Mouse (Mus musculus) liver (tissue): Measurements from ENCODE around the gene Lsp1.

Experiments used
- DNase-seq: peaks from one replicate; pipeline ENCODE4 v3.0.0-alpha.2; 2020; ENCODE audit warnings: mixed read lengths

Lsp1 gene

GRCm38 (mm10) chr7:142445324-142445723 is 15.3 kb upstream of the Lsp1 start:
- no peak for DNase-seq

- DNase-seq, result no peak
Measured at GRCm38 (mm10) chr7:142446264-142446663, 14.3 kb upstream of the Lsp1 start.

GRCm38 (mm10) chr7:142449038-142449617 is 11.5 kb upstream of the Lsp1 start:
- no peak for DNase-seq

- no peak for DNase-seq
Measured at GRCm38 (mm10) chr7:142454706-142455105, 5.9 kb upstream of the Lsp1 start.

- DNase-seq, result no peak
Measured at GRCm38 (mm10) chr7:142455251-142455650, 5.4 kb upstream of the Lsp1 start.

- DNase-seq, result no peak
Measured at GRCm38 (mm10) chr7:142456806-142457205, 3.8 kb upstream of the Lsp1 start.

DNA sequence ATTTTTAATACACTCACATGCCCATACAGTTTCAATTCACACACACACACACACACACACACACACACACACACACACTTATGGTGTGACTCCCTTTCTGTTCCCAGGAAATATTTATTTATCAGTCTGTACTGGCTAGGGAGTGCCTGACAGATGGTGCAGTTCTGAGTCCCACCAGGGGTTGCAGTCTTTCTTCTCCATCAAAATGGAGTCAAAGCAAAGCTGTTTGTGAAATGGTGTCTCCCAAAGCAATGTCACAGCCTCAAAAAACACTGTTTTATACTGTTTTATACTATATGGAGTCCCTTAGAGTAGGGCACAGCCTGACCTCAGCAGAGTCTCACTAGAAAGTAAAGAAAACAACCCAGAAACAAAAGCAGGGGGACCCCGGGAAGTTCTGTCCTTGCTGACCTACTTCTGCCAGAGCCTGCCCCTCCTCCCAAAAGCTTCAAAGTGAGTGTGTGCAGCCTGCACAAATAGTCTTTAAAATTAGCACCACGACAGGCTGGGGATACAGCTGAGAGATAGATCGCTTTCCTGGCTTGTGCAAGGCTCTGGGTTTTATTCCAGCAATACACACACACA is 3.3 kb upstream of the Lsp1 start:
- DNase-seq, result no peak

DNA sequence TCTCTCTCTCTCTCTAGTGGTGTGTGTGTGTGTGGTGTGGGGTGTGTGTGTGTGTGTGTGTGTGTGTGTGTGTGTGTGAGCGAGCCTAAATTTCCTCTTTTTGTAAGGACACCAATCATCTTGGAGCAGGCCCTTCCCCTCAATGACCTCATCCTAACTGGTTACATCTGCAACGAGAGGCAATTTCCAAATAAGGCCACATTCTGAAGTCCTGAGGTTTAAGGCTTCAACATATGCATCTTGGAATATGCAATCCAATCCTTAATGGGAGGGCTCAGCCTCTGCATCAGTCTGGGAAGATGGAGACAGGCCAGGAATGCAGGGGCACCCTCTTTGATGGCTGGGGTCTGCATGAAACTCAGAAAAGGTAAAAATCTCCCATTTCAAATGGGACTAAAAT is 2.6 kb upstream of the Lsp1 start:
- peak; percentile 26 for DNase-seq

- DNase-seq, result peak; percentile 0
Measured at GRCm38 (mm10) chr7:142458676-142459298, 1.8 kb upstream of the Lsp1 start.

DNA sequence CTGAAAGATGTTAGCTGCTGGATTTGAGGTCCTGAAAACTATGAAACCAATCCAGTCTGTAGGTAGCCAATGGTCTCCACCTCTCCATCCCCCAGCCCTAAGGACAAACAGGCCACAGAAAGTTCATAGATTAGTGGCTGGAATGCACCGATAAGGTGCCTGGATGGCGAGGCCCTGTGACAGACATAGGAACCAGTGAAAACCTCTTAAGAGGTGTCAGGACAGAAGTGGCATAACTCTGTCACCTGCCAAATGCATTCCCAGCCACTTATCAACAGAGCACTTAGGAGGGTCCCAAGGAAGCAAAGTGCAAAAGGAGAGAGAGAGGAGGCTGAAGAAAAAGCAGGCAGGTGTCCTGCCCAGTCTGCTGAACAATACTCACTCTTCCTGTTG is 1.3 kb upstream of the Lsp1 start:
- no peak for DNase-seq

DNA sequence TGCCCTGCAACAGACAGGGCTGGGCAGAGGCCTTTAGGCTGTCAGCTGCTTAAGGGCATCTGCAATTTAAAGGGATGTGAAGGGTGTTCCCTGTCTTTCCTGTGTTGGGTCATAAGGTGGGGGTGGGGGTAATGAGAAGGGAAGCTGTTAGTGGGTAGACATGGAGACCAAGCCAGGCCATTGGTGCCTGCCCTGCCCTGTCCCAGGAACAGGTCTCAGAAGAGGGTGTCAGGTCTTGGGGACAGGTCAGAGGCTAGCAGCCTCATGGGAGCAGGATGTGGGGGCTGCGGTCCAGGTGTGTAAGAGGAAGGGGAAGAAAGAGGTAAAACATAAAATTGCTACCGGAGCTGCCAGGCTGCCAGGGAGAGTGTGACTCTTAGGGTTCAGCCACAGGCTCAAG is 837 bp downstream of the Lsp1 start:
- DNase-seq, result no peak

DNA sequence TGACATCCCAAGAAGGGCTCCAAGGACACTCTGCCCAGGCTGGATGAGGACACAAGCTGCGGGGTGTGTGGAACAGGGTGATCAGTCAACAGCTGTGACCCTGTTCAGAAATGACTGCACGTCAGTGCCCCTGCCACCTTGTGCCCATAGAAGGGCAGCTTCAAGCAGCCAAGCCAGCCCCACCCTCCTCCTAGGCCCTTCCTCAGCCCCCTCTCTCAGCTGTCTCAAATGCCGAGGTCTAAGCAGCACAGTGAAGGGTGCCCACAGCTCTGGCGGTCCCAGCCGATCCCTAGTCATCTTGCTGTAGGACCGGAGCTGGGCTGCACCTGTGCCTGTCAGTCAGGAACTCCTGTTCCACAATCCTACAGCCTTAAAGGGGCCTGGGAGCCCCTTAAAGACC is 1.6 kb downstream of the Lsp1 start:
- no peak for DNase-seq

DNA sequence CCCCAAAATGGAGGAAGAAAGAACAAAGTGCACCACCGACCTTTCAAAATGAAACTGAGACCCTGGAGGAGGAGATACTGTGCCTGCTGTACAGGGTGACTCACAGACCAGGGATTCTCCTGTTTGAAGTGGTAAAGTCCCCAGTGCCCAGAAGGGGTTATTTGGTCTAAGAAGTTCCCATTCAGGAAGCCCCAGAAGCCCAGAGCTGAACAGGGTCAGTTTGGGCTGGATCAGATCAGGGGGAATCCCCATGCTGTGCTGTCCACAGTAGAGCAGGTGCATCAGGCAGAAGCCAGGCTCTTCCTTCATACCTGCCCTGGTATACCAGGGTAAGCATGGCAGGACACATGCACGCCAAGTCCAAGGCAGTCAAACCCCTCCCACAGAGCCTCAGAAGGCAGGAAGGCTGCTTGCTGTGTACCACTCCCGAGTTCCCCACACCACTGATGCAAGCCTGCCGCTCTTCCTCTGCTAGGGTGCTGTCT is 2.0 kb downstream of the Lsp1 start:
- no peak for DNase-seq

- DNase-seq, result no peak
Measured at GRCm38 (mm10) chr7:142470171-142470691, 9.6 kb downstream of the Lsp1 start.

- peak; percentile 37 for DNase-seq
Measured at GRCm38 (mm10) chr7:142470808-142471413, 10.3 kb downstream of the Lsp1 start.

DNA sequence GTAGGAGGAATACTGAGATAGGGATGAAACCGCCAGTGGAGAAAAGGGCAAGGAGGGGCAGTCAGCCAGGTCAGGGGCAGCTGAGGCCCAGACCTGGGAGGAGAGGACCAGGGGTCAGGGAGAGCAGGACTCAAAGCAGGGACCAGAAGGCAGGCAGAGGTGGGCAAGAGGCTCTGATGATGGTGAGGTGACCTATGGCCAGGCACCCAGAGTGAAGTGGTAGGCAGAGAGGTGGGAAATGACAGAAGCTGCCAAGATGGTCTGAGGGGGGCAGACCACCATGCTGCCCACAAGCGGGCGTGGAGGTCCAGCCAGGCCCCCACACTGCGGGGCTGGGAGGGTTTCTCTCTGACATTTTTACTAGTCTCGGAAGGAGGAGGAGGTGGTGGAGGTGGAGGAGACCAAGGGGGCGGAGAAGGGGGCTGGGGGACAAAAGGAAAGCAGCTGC is 10.8 kb downstream of the Lsp1 start:
- DNase-seq, result no peak

- DNase-seq, result peak; percentile 3
Measured at GRCm38 (mm10) chr7:142471884-142472570, 11.4 kb downstream of the Lsp1 start.

- no peak for DNase-seq
Measured at GRCm38 (mm10) chr7:142472936-142473335, 12.3 kb downstream of the Lsp1 start.

DNA sequence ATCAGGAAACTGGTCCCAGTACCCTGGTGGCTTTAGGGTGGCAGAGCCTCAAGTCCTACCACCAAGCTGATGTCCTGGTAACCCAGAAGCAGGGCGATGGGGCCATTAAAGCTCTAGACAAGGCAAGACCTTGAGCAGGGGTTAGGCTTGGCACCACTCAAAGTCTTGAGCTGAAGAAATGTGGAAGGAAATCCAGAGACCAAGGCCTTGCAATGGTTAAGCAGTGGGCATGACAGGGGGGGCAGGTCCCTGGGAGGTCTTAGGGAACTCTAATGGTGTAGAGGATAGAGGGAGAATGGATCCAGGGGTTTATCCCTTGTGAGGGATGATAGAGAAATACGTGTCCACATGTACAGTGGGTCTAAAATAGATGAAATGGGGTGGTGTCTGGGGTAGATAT is 12.9 kb downstream of the Lsp1 start:
- DNase-seq, result no peak

GRCm38 (mm10) chr7:142474799-142475198 is 14.2 kb downstream of the Lsp1 start:
- DNase-seq, result no peak

- DNase-seq, result no peak
Measured at GRCm38 (mm10) chr7:142475641-142476040, 15.0 kb downstream of the Lsp1 start.

DNA sequence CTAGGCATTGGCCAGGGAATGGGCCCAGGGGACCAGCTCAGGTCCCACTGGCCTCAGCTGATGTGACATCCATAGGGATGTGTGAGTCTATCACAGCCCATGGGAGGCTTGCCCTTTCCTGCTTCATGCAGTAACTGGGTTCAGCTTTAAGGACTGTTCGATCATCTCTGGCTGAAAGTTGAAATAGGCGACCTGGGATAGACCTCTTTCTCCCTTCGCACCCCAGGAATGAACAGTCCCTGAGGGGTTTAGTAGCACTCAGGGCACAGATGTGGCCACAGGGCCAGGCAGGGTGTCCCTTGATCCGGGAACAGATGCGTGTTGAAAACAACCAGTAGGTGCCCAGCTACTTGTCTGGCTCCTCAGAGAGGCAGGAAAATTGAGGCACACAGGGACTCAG is 15.7 kb downstream of the Lsp1 start:
- no peak for DNase-seq

DNA sequence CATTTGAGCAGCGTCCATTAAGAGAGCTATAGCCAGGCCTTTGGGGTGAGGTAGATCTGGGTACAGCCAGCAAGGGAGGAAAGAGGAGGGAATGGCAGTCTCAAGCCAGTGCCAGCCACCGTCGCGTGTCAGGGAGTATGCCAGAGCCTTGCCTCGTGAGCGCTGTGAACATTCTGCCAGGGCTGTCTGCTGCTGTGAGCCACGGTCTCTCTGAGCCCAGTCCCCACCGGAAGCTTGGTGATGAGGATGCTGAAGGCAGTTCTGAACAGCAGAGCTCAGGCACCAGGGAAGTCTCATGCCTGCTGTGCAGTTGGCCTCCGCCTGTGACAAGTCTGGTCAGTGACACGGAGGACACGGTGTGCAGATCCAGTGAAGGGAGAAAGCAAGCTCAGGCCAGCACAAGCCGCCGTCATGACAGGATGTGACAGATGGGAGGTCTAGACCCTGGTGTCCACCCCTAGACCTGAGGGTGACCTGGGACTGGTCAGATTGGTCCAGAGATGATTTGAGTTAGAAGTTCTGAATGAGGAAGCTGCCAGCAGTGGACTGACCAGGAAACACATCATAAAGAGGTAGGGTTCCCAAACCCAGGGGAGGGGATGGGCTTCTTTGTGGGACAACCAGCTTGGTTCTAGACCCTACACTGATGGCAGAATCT is 16.3 kb downstream of the Lsp1 start:
- DNase-seq, result no peak
